Mouse (Mus musculus) limb, embryonic 14.5 days (tissue): ENCODE results near the gene Wars. TPM values are rescaled to one million over a fixed set of nuclear protein-coding genes. Genes with fewer than 3 reads are reported as not detected.

ENCODE experiments used
- ATAC-seq: fragments of 200-750 bp; cut with Nextera tagmentation; 2 replicates; pipeline ENCODE4 v1.8.0; 2017; ENCODE audit warnings: low read depth, moderate number of reproducible peaks, moderate TSS enrichment; ENCODE audit not compliant: low FRiP score
- DNase-seq: peaks from one replicate; pipeline ENCODE4 v3.0.0-alpha.2; 2015; ENCODE audit warnings: low spot score
- H3K27ac ChIP-seq: fragments of 300-500 bp; sonication (generic); replicated peaks from 2 replicates; pipeline ENCODE4 v1.5.1; 2014; ENCODE audit warnings: low read depth, mild to moderate bottlenecking, low read length, moderate library complexity, mixed read lengths
- H3K27me3 ChIP-seq: fragments of 300-500 bp; sonication (generic); 2 replicates; pipeline ENCODE4 v1.6.1; 2014; ENCODE audit warnings: low read length, mixed read lengths; ENCODE audit not compliant: control insufficient read depth, insufficient read depth
- H3K36me3 ChIP-seq: fragments of 300-500 bp; sonication (generic); 2 replicates; pipeline ENCODE4 v1.6.1; 2014; ENCODE audit warnings: mild to moderate bottlenecking, low read length, moderate library complexity, mixed read lengths; ENCODE audit not compliant: control insufficient read depth, insufficient read depth
- H3K4me1 ChIP-seq: fragments of 300-500 bp; sonication (generic); 2 replicates; pipeline ENCODE4 v1.6.1; 2014; ENCODE audit warnings: antibody characterized with exemption, low read length, mixed read lengths; ENCODE audit not compliant: control insufficient read depth, insufficient read depth
- H3K4me2 ChIP-seq: fragments of 300-500 bp; sonication (generic); replicated peaks from 2 replicates; pipeline ENCODE4 v1.6.1; 2014; ENCODE audit warnings: low read depth, mild to moderate bottlenecking, low read length, moderate library complexity; ENCODE audit not compliant: severe bottlenecking
- H3K4me3 ChIP-seq: fragments of 300-500 bp; sonication (generic); replicated peaks from 2 replicates; pipeline ENCODE4 v1.5.1; 2014; ENCODE audit warnings: low read length
- H3K9ac ChIP-seq: fragments of 300-500 bp; sonication (generic); 2 replicates; pipeline ENCODE4 v1.6.1; 2014; ENCODE audit warnings: mild to moderate bottlenecking, low read depth, low read length, moderate library complexity; ENCODE audit not compliant: severe bottlenecking
- H3K9me3 ChIP-seq: fragments of 300-500 bp; sonication (generic); 2 replicates; pipeline ENCODE4 v1.6.1; 2016; ENCODE audit warnings: low read length; ENCODE audit not compliant: control insufficient read depth
- POLR2A ChIP-seq: fragments of 200-500 bp; IDR thresholded peaks from 2 replicates; pipeline ENCODE4 v1.8.0; 2012; ENCODE audit warnings: inconsistent platforms, mild to moderate bottlenecking, moderate library complexity, borderline replicate concordance; ENCODE audit not compliant: insufficient read depth, insufficient read length; ENCODE audit errors: extremely low read depth
- WGBS: fragments of 180-500 bp; shearing (Covaris S2); extraction: QIAGEN DNeasy Blood & Tissue Kit; methylation state at CpG from one replicate; pipeline ENCODE4 v1.1.7; 2014; 5-methylcytosine and 5-hydroxymethylcytosine counted together
- polyA plus RNA-seq, 2 experiments: library from polyadenylated mRNA; depleted of rRNA in 1 of 2; stranded (reverse) in 1 of 2; unstranded in 1 of 2; fragments of >200 nt; fragmentation: Nextera tagmentation in 1 of 2; extraction: Ambion mirVana in 1 of 2; gene quantifications; 2 replicates each; pipeline versions ENCODE4 v1.2.1 to v1.2.3; 2012 to 2014

Wars gene
- polyA plus RNA-seq, 2 experiments: 65.6 to 67.6 TPM

GRCm38 (mm10) chr12:108938844-108939243 is 44.9 kb upstream of the Wars start:
- no peak for TF ChIP-seq POLR2A
- Histone ChIP-seq H3K27ac (no peak overlapping the region), H3K4me2 (no peak overlapping the region), H3K4me1 (peaks cover 4% of the 10 kb centered on the region; the same call in 1 of the 2 replicates), H3K9ac (no peak overlapping the region), H3K36me3 (no peaks in the 10 kb centered on the region), H3K4me3 (no peak overlapping the region), H3K9me3 (no peaks in the 10 kb centered on the region), H3K27me3 (no peaks in the 10 kb centered on the region)
- no peak for DNase-seq
- 87% methylated on average over 5 of the region's 5 CpGs for WGBS
- ATAC-seq: no peak

GRCm38 (mm10) chr12:108937506-108937905 is 43.5 kb upstream of the Wars start:
- no peaks in the 10 kb centered on the region for H3K36me3 ChIP-seq

GRCm38 (mm10) chr12:108936834-108937233 is 42.9 kb upstream of the Wars start:
- H3K9me3 ChIP-seq: no peaks in the 10 kb centered on the region
- no peak overlapping the region for H3K4me3 ChIP-seq
- H3K36me3 ChIP-seq: no peaks in the 10 kb centered on the region
- 37% methylated on average over 6 of the region's 6 CpGs for WGBS
- no peak overlapping the region for H3K9ac ChIP-seq
- no peak for TF ChIP-seq POLR2A
- ATAC-seq (no peak), DNase-seq (no peak)
- H3K4me2 ChIP-seq: no peak overlapping the region
- H3K27me3 ChIP-seq: no peaks in the 10 kb centered on the region
- no peak overlapping the region for H3K27ac ChIP-seq
- H3K4me1 ChIP-seq: peaks cover 9% of the 10 kb centered on the region; the same call in 1 of the 2 replicates

More at GRCm38 (mm10) chr12:108937506-108937905, 43.5 kb upstream of the Wars start:
- peaks cover 9% of the 10 kb centered on the region; the same call in 1 of the 2 replicates for H3K4me1 ChIP-seq
- H3K4me3 ChIP-seq: no peak overlapping the region
- 50% methylated on average over 4 of the region's 4 CpGs for WGBS
- ATAC-seq (no peak), DNase-seq (no peak)
- no peaks in the 10 kb centered on the region for H3K9me3 ChIP-seq
- no peak overlapping the region for H3K4me2 ChIP-seq
- no peak overlapping the region for H3K9ac ChIP-seq
- TF ChIP-seq POLR2A: no peak
- H3K27me3 ChIP-seq: no peaks in the 10 kb centered on the region
- no peak overlapping the region for H3K27ac ChIP-seq

- TF ChIP-seq POLR2A: no peak
- H3K9ac ChIP-seq: no peak overlapping the region
- peaks cover 9% of the 10 kb centered on the region; the same call in 1 of the 2 replicates for H3K4me1 ChIP-seq
- WGBS: 39% methylated on average over 6 of the region's 6 CpGs
- H3K27me3 ChIP-seq: no peaks in the 10 kb centered on the region
- DNase-seq: no peak
- ATAC-seq: no peak
- H3K36me3 ChIP-seq: no peaks in the 10 kb centered on the region; the same call in 1 of the 2 replicates
- no peak overlapping the region for H3K4me2 ChIP-seq
- no peak overlapping the region for H3K27ac ChIP-seq
- H3K4me3 ChIP-seq: no peak overlapping the region
- H3K9me3 ChIP-seq: no peaks in the 10 kb centered on the region
These were observed 40.3 kb upstream of the Wars start for GRCm38 (mm10) chr12:108934231-108934630.

GRCm38 (mm10) chr12:108932113-108932512 is 38.1 kb upstream of the Wars start:
- no peak for TF ChIP-seq POLR2A
- no peaks in the 10 kb centered on the region for H3K27me3 ChIP-seq
- H3K27ac ChIP-seq: no peak overlapping the region
- no peak for ATAC-seq
- no peaks in the 10 kb centered on the region for H3K9me3 ChIP-seq
- H3K4me2 ChIP-seq: no peak overlapping the region
- DNase-seq: no peak
- WGBS: 31% methylated on average over 3 of the region's 3 CpGs
- H3K36me3 ChIP-seq: no peaks in the 10 kb centered on the region; the same call in 1 of the 2 replicates
- H3K4me3 ChIP-seq: no peak overlapping the region
- H3K9ac ChIP-seq: no peak overlapping the region
- peaks cover 7% of the 10 kb centered on the region; the same call in 1 of the 2 replicates for H3K4me1 ChIP-seq

- no peaks in the 10 kb centered on the region for H3K27me3 ChIP-seq
- H3K27ac ChIP-seq: no peak overlapping the region
- ATAC-seq: no peak
- no peak overlapping the region for H3K4me3 ChIP-seq
- TF ChIP-seq POLR2A: no peak
- no peak overlapping the region for H3K9ac ChIP-seq
- peaks cover 7% of the 10 kb centered on the region; the same call in 1 of the 2 replicates for H3K4me1 ChIP-seq
- H3K9me3 ChIP-seq: no peaks in the 10 kb centered on the region
- H3K4me2 ChIP-seq: no peak overlapping the region
- 73% methylated on average over 7 of the region's 7 CpGs for WGBS
- H3K36me3 ChIP-seq: no peaks in the 10 kb centered on the region; the same call in 1 of the 2 replicates
- DNase-seq: no peak
These were observed 37.5 kb upstream of the Wars start for GRCm38 (mm10) chr12:108931341-108932053.
